Mouse (Mus musculus) CH12.LX (cell line): ENCODE measurements at regions not wholly inside any gene's neighbourhood (a gene's known extent, or its start where the extent isn't known, plus 50 kb on each side); places are given as distances from the start of the nearest gene placed in this dataset.

Experiments
- ETS1 ChIP-seq: conservative IDR thresholded peaks from 2 replicates; pipeline ENCODE4 v1.6.1; 2012; ENCODE audit warnings: low read depth, mild to moderate bottlenecking, inconsistent platforms, low read length, improper control_type of control experiment, moderate library complexity
- POLR2A ChIP-seq: IDR thresholded peaks from 2 replicates; pipeline ENCODE4 v1.6.1; 2011; ENCODE audit warnings: low read depth, mild to moderate bottlenecking, improper control_type of control experiment, low read length

GRCm38 (mm10) chr14:24827381-24828031 lies 340.6 kb downstream of the Rps24 start:
- no peak for TF ChIP-seq POLR2A
- TF ChIP-seq ETS1 = no peak
